Mouse (Mus musculus): ENCODE measurements at regions not wholly inside any gene's neighbourhood (a gene's known extent, or its start where the extent isn't known, plus 50 kb on each side); places are given as distances from the start of the nearest gene placed in this dataset.

DNA sequence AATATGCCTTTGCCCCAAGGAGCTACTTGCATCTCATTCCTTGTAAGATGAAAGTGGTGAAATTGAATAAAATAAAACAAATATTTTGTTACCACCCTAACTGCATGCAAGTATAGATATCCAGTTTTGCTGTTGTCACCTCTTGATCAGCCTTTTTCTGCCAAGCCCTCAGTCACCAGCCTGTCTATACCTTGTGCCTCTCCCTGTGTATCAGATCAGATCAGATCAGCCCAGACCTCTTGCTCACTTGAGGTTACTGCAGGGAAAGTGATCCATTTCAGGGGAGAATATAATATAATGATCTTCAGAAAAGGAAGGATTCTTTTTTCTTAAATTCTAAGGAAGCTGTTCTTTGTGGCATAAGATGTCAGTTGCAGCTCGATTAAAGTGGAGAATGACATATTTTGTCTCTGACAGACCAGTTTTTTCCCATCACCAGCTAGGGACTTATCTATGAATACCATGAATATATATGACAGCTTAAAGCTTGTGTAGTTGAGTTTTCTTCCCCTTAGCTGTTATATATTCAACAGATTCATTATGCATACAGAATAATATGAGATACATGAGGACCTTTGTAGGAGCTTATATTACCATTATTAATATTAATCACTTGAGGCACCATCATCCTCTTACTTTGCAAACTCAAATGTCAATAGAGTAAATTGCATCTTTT, 1264.7 kb upstream of the Cdh20 start:
- Histone ChIP-seq H3K4me1 (ENCODE audit: control insufficient read depth, insufficient read depth, low read length) (no peaks in the 10 kb centered on the region), H3K36me3 (ENCODE audit: control insufficient read depth, insufficient read depth, low read length, poor library complexity, severe bottlenecking) (no peaks in the 10 kb centered on the region), H3K27ac (ENCODE audit: insufficient read depth, low read length) (no peak overlapping the region), H3K27me3 (ENCODE audit: control insufficient read depth, insufficient read depth, low read length, poor library complexity, severe bottlenecking) (no peaks in the 10 kb centered on the region), H3K9ac (ENCODE audit: low read depth, poor library complexity, severe bottlenecking) (no peak overlapping the region), H3K9me3 (replicated peaks; ENCODE audit: control insufficient read depth, insufficient read depth, low read length, poor library complexity, severe bottlenecking) (no peaks in the 10 kb centered on the region), H3K4me3 (ENCODE audit: low read depth, low read length) (no peak overlapping the region)
- TF ChIP-seq CTCF (IDR thresholded peaks at IDR 0.05; ENCODE audit: low read depth, low read length) (no peak), POLR2A (IDR thresholded peaks at IDR 0.05; ENCODE audit: insufficient read depth, low read length) (no peak), EP300 (IDR thresholded peaks at IDR 0.05; ENCODE audit: insufficient read depth, low read depth, low read length) (no peak)
